Mouse (Mus musculus): ENCODE measurements around the gene Orc4. TPM values are rescaled to one million over a fixed set of nuclear protein-coding genes. Genes with fewer than 3 reads are reported as not detected.

Orc4 gene
- 330 TPM for polyA plus RNA-seq (2014; fragmentation: Illumina TruSeq; extraction: RNeasy Lipid Tissue Mini Kit (QIAGEN cat#74804))

GRCm38 (mm10) chr2:48950252-48950315 lies at the start of gene Orc4:
Gene Orc4 (minus strand): TSS chr2:48950277.

GRCm38 (mm10) chr2:48948841-48949584 lies 1.1 kb downstream of the Orc4 start, which contains the start of gene Mbd5:
Gene Mbd5 (plus strand): TSS chr2:48949508.

Other genes with a start within 250 kb of the Orc4 start
- gene Acvr2a, start 136.2 kb downstream of the Orc4 start, polyA plus RNA-seq (2014; fragmentation: Illumina TruSeq; extraction: RNeasy Lipid Tissue Mini Kit (QIAGEN cat#74804)) = 72.6 TPM
- gene Mbd5, start 769 bp downstream of the Orc4 start, polyA plus RNA-seq (2014; fragmentation: Illumina TruSeq; extraction: RNeasy Lipid Tissue Mini Kit (QIAGEN cat#74804)) = 74.2 TPM

Measured in ovary, adult 10 weeks (tissue).